Mouse (Mus musculus) intestine, postnatal 0 days (tissue): Measurements from ENCODE around the gene Eif4enif1. TPM values are rescaled to one million over a fixed set of nuclear protein-coding genes. Genes with fewer than 3 reads are reported as not detected.
"Not testable (repeated sequence)": the region's sequence is repeated elsewhere in the genome, so short reads cannot be mapped to it uniquely, and the experiment has no call there.

ENCODE experiments used
- ATAC-seq: fragments of 200-750 bp; cut with Nextera tagmentation; 2 replicates; pipeline ENCODE4 v1.8.0; 2017; ENCODE audit warnings: mild to moderate bottlenecking, moderate TSS enrichment, moderate library complexity
- H3K27ac ChIP-seq: fragments of 300-500 bp; sonication (generic); 2 replicates; pipeline ENCODE4 v1.5.1; 2014; ENCODE audit warnings: mild to moderate bottlenecking, low read depth, low read length, moderate library complexity
- H3K27me3 ChIP-seq: fragments of 300-500 bp; sonication (generic); replicated peaks from 2 replicates; pipeline ENCODE4 v1.6.1; 2014; ENCODE audit warnings: low read length, mixed read lengths; ENCODE audit not compliant: control insufficient read depth, insufficient read depth
- H3K36me3 ChIP-seq: fragments of 300-500 bp; sonication (generic); 2 replicates; pipeline ENCODE4 v1.6.1; 2014; ENCODE audit warnings: mild to moderate bottlenecking, moderate library complexity; ENCODE audit not compliant: control insufficient read depth, insufficient read depth
- H3K4me1 ChIP-seq: fragments of 300-500 bp; sonication (generic); replicated peaks from 2 replicates; pipeline ENCODE4 v1.6.1; 2014; ENCODE audit warnings: antibody characterized with exemption, low read length, mixed read lengths; ENCODE audit not compliant: control insufficient read depth, insufficient read depth
- H3K4me2 ChIP-seq: fragments of 300-500 bp; sonication (generic); replicated peaks from 2 replicates; pipeline ENCODE4 v1.6.1; 2014; ENCODE audit warnings: low read depth, mild to moderate bottlenecking, moderate library complexity
- H3K4me3 ChIP-seq: fragments of 300-500 bp; sonication (generic); 2 replicates; pipeline ENCODE4 v1.5.1; 2014; ENCODE audit warnings: low read depth, low read length
- H3K9ac ChIP-seq: fragments of 300-500 bp; sonication (generic); 2 replicates; pipeline ENCODE4 v1.6.1; 2014; ENCODE audit warnings: mild to moderate bottlenecking, low read depth, low read length
- H3K9me3 ChIP-seq: fragments of 300-500 bp; sonication (generic); 2 replicates; pipeline ENCODE4 v1.6.1; 2016; ENCODE audit warnings: mixed run types; ENCODE audit not compliant: control insufficient read depth
- CTCF ChIP-seq: sonication (generic); IDR thresholded peaks from 2 replicates; pipeline ENCODE4 v1.5.1; 2016; ENCODE audit warnings: low read depth, mild to moderate bottlenecking, control low read depth, antibody characterized with exemption, moderate library complexity
- WGBS: fragments of 180-500 bp; shearing (Covaris S2); extraction: QIAGEN DNeasy Blood & Tissue Kit; methylation state at CpG from one replicate; pipeline ENCODE4 v1.1.7; 2014; 5-methylcytosine and 5-hydroxymethylcytosine counted together
- polyA plus RNA-seq: library from polyadenylated mRNA; unstranded; fragments of >200 nt; fragmentation: Nextera tagmentation; extraction: Ambion mirVana; gene quantifications from 2 replicates; pipeline ENCODE4 v1.2.1, GENCODE M21; 2015

Gene Eif4enif1
- 14.3 and 14.8 TPM in 2 replicates for polyA plus RNA-seq

DNA sequence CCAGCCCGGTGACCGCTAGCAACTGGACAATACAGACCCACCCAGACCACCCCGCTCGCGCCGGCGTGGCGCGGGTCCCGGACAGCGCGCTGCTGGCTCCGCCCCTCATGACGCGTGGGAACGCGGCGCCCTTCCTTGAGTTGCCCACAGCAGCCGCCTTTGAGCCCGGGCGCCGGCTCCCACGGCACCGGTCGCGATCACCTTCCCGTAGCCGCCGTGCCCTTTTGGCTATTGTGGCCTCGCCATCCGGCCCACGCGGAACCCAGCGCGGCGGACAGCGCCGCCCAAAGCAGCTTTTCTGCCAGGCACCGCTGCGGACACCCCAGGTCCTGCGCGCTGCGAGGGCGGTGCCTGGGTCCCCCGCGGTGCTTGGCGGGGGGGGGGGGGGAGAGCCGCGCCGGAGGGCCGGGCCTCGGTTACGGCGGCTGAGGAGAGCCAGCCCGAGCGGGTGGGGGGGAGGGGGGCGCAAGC lies at the start of gene Eif4enif1:
Gene Eif4enif1 (plus strand): TSS at position 162 of the 471 bp plus-strand sequence.
- Histone ChIP-seq H3K4me2 (peak within 1 kb of the TSS; percentile 47), H3K36me3 (peaks cover 10% of the 10 kb centered on the region; the same call in 1 of the 2 replicates), H3K4me3 (peak within 1 kb of the TSS; percentile 37), H3K27me3 (no peaks in the 10 kb centered on the region), H3K9me3 (no peaks in the 10 kb centered on the region), H3K4me1 (no peaks in the 10 kb centered on the region), H3K27ac (peak within 1 kb of the TSS; percentile 51), H3K9ac (peak within 1 kb of the TSS; percentile 47)
- peak; percentile 76 for ATAC-seq
- under 1% methylated on average over 40 of the region's 57 CpGs for WGBS
- no peak for TF ChIP-seq CTCF

GRCm38 (mm10) chr11:3153666-3154397 lies 48.4 kb upstream of the Eif4enif1 start:
- H3K9me3 ChIP-seq, H3K4me3 ChIP-seq, H3K4me1 ChIP-seq, H3K27ac ChIP-seq, H3K27me3 ChIP-seq, H3K4me2 ChIP-seq, H3K9ac ChIP-seq: not testable (repeated sequence)
- H3K36me3 ChIP-seq, result peaks cover 10% of the 10 kb centered on the region
- ATAC-seq, result peak; percentile 63
- WGBS, result 78% methylated on average over 1 of the region's 1 CpGs

DNA sequence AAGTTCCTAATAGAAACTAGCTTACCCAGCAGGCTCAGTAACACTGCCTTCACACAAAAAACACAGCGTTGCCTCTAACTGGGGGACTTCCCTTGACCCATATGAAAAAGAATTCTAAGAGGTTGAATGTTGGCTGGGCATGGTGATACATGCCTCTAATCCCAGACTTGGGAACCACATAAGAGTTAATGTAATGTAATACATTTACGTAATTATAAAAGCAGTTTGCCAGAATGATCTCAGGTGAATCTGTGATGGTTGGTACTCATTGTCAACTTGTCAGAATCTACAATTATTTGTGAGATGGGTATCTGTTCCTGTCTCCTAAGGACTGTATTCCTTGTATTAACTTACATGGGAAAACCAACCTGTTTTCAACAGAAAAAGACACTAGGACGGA lies 45.2 kb upstream of the Eif4enif1 start:
- H3K4me2 ChIP-seq, H3K27ac ChIP-seq, H3K4me1 ChIP-seq, ATAC-seq, H3K36me3 ChIP-seq, H3K9me3 ChIP-seq, H3K27me3 ChIP-seq, H3K4me3 ChIP-seq, H3K9ac ChIP-seq: not testable (repeated sequence)
- 80% methylated on average over 2 of the region's 3 CpGs for WGBS

DNA sequence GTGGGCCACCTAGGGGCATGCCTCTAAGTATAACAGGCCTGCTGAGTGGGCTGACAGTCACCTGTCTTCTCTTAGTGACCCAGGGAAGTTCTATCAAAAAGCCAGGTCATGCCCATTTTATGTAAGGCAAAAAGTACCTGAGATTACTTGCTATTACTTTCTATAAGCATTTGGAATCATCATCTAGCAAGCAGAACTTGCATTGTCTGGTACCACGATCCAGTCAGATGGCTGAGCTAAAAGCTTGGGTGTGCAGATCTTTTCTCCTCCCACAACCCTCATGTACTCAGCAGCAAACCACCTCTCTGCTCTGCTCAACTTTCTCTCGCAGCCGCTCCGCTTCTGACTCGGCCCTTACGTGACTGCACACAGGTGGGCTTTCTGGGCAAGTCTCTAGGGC lies 44.2 kb upstream of the Eif4enif1 start:
- H3K36me3 ChIP-seq, H3K4me2 ChIP-seq, H3K9ac ChIP-seq, ATAC-seq, H3K4me1 ChIP-seq, H3K27me3 ChIP-seq, H3K4me3 ChIP-seq, H3K27ac ChIP-seq: not testable (repeated sequence)
- WGBS, result 91% methylated on average over 6 of the region's 6 CpGs
- peaks cover 15% of the 10 kb centered on the region for H3K9me3 ChIP-seq

- ATAC-seq, H3K4me1 ChIP-seq, H3K27me3 ChIP-seq, H3K36me3 ChIP-seq, H3K4me3 ChIP-seq, H3K9ac ChIP-seq, H3K4me2 ChIP-seq, H3K27ac ChIP-seq: not testable (repeated sequence)
- WGBS, result 93% methylated on average over 4 of the region's 4 CpGs
- H3K9me3 ChIP-seq, result peaks cover 12% of the 10 kb centered on the region
Measured at GRCm38 (mm10) chr11:3158800-3159199, 43.4 kb upstream of the Eif4enif1 start.

- ATAC-seq, H3K9ac ChIP-seq: not testable (repeated sequence)
Measured at GRCm38 (mm10) chr11:3161370-3161769, 40.8 kb upstream of the Eif4enif1 start.

DNA sequence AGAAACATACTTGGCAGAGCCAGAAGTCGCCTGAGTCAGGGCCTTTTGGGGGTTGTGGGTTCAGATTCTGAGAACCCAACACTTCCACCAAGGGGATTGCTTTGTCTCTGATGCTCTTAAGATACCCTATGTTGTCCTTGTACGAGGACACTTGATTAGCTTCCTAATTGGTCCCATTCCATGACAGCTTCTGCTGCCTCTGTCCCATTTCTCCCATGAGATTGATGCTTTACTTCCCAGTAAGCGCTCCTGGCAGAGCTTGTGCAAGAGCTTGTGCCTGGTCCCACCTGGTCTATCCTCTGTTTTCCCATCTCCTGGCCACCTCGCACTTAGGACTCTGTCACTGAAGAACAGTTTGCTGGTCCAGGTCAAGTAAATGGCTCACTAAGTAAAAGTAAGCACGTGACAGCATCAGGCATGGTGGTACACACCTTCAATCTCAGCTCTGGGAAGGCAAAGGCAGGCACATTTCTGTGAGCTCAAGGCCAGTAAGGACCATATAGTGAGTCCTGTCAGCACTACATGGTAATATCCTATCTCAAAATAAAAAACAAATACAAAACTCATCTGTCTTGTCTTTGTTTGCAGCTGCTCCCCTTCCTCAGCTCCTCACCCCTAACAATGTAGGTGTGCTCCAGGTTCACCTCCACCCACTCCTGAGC lies 39.8 kb upstream of the Eif4enif1 start:
- H3K4me3 ChIP-seq, H3K27ac ChIP-seq, H3K9ac ChIP-seq, H3K4me2 ChIP-seq, H3K4me1 ChIP-seq, H3K36me3 ChIP-seq, H3K27me3 ChIP-seq: not testable (repeated sequence)
- peaks cover 12% of the 10 kb centered on the region for H3K9me3 ChIP-seq
- peak; percentile 45 for ATAC-seq
- WGBS, result 59% methylated on average over 5 of the region's 5 CpGs

More at GRCm38 (mm10) chr11:3161370-3161769, 40.8 kb upstream of the Eif4enif1 start:
- H3K27me3 ChIP-seq, H3K4me2 ChIP-seq, H3K4me3 ChIP-seq, H3K27ac ChIP-seq, H3K4me1 ChIP-seq, H3K36me3 ChIP-seq: not testable (repeated sequence)
- WGBS, result 39% methylated on average over 1 of the region's 2 CpGs
- H3K9me3 ChIP-seq, result peaks cover 12% of the 10 kb centered on the region

DNA sequence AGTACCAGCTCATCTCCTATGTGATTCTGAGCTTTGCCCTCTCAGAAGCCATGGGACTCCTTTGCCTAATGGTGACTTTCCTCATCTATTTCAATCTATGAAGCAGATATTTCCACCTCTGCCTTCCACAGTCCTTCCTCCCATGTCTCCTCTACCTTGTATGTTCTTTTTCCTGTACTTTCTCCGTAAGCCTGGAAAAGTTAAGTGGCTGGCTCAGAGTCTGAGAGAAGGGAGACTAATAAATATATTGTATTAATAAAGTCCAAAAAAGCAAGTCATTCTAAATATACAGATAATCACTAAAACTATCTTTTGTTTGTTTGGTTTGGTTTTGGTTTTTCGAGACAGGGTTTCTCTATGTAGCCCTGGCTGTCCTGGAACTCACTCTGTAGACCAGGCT lies 39.1 kb upstream of the Eif4enif1 start:
- 92% methylated on average over 2 of the region's 2 CpGs for WGBS
- not testable (repeated sequence) for H3K9ac ChIP-seq, ATAC-seq, H3K27ac ChIP-seq, H3K4me1 ChIP-seq, H3K4me3 ChIP-seq, H3K36me3 ChIP-seq, H3K27me3 ChIP-seq, H3K4me2 ChIP-seq
- H3K9me3 ChIP-seq, result peaks cover 15% of the 10 kb centered on the region

GRCm38 (mm10) chr11:3163661-3164060 lies 38.5 kb upstream of the Eif4enif1 start:
- not testable (repeated sequence) for H3K27me3 ChIP-seq, H3K4me2 ChIP-seq, H3K4me1 ChIP-seq, H3K9ac ChIP-seq, H3K4me3 ChIP-seq, H3K36me3 ChIP-seq, ATAC-seq, H3K27ac ChIP-seq
- 42% methylated on average over 3 of the region's 3 CpGs for WGBS
- peaks cover 15% of the 10 kb centered on the region for H3K9me3 ChIP-seq
